Mouse (Mus musculus): ENCODE data around the gene Fbxo31. TPM values are rescaled to one million over a fixed set of nuclear protein-coding genes. Genes with fewer than 3 reads are reported as not detected.
A peak's percentile ranks its signal among the peaks of the same experiment; 100 is the strongest.

The Fbxo31 gene
- polyA plus RNA-seq, 1 experiment: not detected

- WGBS: 84% methylated on average over 6 of the region's 6 CpGs
- TF ChIP-seq CTCF (IDR thresholded peaks at IDR 0.05; ENCODE audit: insufficient read depth, low read depth, low read length) (no peak), POLR2A (IDR thresholded peaks at IDR 0.05; ENCODE audit: insufficient read depth, low read depth, low read length) (no peak)
- Histone ChIP-seq H3K27ac (ENCODE audit: insufficient read depth, low read depth, low read length) (no peak overlapping the region), H3K4me1 (ENCODE audit: control insufficient read depth, insufficient read depth, low read length) (peaks cover 9% of the 10 kb centered on the region), H3K4me3 (ENCODE audit: insufficient read depth, low read depth, low read length) (no peak overlapping the region)
Observed at GRCm38 (mm10) chr8:121550056-121550455, 28.6 kb downstream of the Fbxo31 start.

- Histone ChIP-seq H3K27ac (ENCODE audit: insufficient read depth, low read depth, low read length) (no peak overlapping the region), H3K4me1 (ENCODE audit: control insufficient read depth, insufficient read depth, low read length) (no peaks in the 10 kb centered on the region), H3K4me3 (ENCODE audit: insufficient read depth, low read depth, low read length) (no peak overlapping the region)
- WGBS: 4% methylated on average over 7 of the region's 7 CpGs
- TF ChIP-seq POLR2A (IDR thresholded peaks at IDR 0.05; ENCODE audit: insufficient read depth, low read depth, low read length) (no peak), CTCF (IDR thresholded peaks at IDR 0.05; ENCODE audit: insufficient read depth, low read depth, low read length) (no peak; the same call in 1 of the 2 replicates)
Observed at GRCm38 (mm10) chr8:121547132-121547531, 31.5 kb downstream of the Fbxo31 start.

- no peaks in the 10 kb centered on the region for H3K4me1 ChIP-seq (ENCODE audit: control insufficient read depth, insufficient read depth, low read length)
- H3K4me3 ChIP-seq (ENCODE audit: insufficient read depth, low read depth, low read length): no peak overlapping the region
- TF ChIP-seq POLR2A (IDR thresholded peaks at IDR 0.05; ENCODE audit: insufficient read depth, low read depth, low read length) (no peak), CTCF (IDR thresholded peaks at IDR 0.05; ENCODE audit: insufficient read depth, low read depth, low read length) (no peak)
- no peak overlapping the region for H3K27ac ChIP-seq (ENCODE audit: insufficient read depth, low read depth, low read length)
- WGBS: 81% methylated on average over 11 of the region's 11 CpGs
Observed at GRCm38 (mm10) chr8:121544936-121545335, 33.7 kb downstream of the Fbxo31 start.

GRCm38 (mm10) chr8:121544276-121544785, 34.3 kb downstream of the Fbxo31 start, which contains the start of gene 1700018B08Rik:
TSS of gene 1700018B08Rik (minus strand) at chr8:121544320.
- Histone ChIP-seq H3K4me1 (ENCODE audit: control insufficient read depth, insufficient read depth, low read length) (no peaks in the 10 kb centered on the region), H3K4me3 (ENCODE audit: insufficient read depth, low read depth, low read length) (no peak within 1 kb of the TSS), H3K27ac (ENCODE audit: insufficient read depth, low read depth, low read length) (no peak within 1 kb of the TSS)
- TF ChIP-seq POLR2A (IDR thresholded peaks at IDR 0.05; ENCODE audit: insufficient read depth, low read depth, low read length): no peak
- TF ChIP-seq CTCF (IDR thresholded peaks at IDR 0.05; ENCODE audit: insufficient read depth, low read depth, low read length): no peak
- WGBS: 89% methylated on average over 12 of the region's 12 CpGs

- Histone ChIP-seq H3K4me1 (ENCODE audit: control insufficient read depth, insufficient read depth, low read length) (no peaks in the 10 kb centered on the region), H3K27ac (ENCODE audit: insufficient read depth, low read depth, low read length) (no peak overlapping the region), H3K4me3 (ENCODE audit: insufficient read depth, low read depth, low read length) (no peak overlapping the region)
- TF ChIP-seq CTCF (IDR thresholded peaks at IDR 0.05; ENCODE audit: insufficient read depth, low read depth, low read length) (no peak), POLR2A (IDR thresholded peaks at IDR 0.05; ENCODE audit: insufficient read depth, low read depth, low read length) (no peak)
- WGBS: 57% methylated on average over 13 of the region's 13 CpGs
Observed at GRCm38 (mm10) chr8:121542901-121543300, 35.7 kb downstream of the Fbxo31 start.

- Histone ChIP-seq H3K4me1 (ENCODE audit: control insufficient read depth, insufficient read depth, low read length) (no peaks in the 10 kb centered on the region), H3K4me3 (ENCODE audit: insufficient read depth, low read depth, low read length) (no peak overlapping the region), H3K27ac (ENCODE audit: insufficient read depth, low read depth, low read length) (no peak overlapping the region)
- TF ChIP-seq CTCF (IDR thresholded peaks at IDR 0.05; ENCODE audit: insufficient read depth, low read depth, low read length): no peak
- no peak for TF ChIP-seq POLR2A (IDR thresholded peaks at IDR 0.05; ENCODE audit: insufficient read depth, low read depth, low read length)
- 86% methylated on average over 19 of the region's 19 CpGs for WGBS
Observed at GRCm38 (mm10) chr8:121541862-121542261, 36.7 kb downstream of the Fbxo31 start.

- TF ChIP-seq POLR2A (IDR thresholded peaks at IDR 0.05; ENCODE audit: insufficient read depth, low read depth, low read length) (no peak), CTCF (IDR thresholded peaks at IDR 0.05; ENCODE audit: insufficient read depth, low read depth, low read length) (peak; percentile 13; the same call in 1 of the 2 replicates)
- H3K4me3 ChIP-seq (ENCODE audit: insufficient read depth, low read depth, low read length): no peak overlapping the region
- 49% methylated on average over 5 of the region's 5 CpGs for WGBS
- H3K4me1 ChIP-seq (ENCODE audit: control insufficient read depth, insufficient read depth, low read length): no peaks in the 10 kb centered on the region
- H3K27ac ChIP-seq (ENCODE audit: insufficient read depth, low read depth, low read length): no peak overlapping the region
Observed at GRCm38 (mm10) chr8:121532381-121532780, 46.2 kb downstream of the Fbxo31 start.

GRCm38 (mm10) chr8:121530639-121531038, 48.0 kb downstream of the Fbxo31 start:
- Histone ChIP-seq H3K4me1 (ENCODE audit: control insufficient read depth, insufficient read depth, low read length) (no peaks in the 10 kb centered on the region), H3K27ac (ENCODE audit: insufficient read depth, low read depth, low read length) (no peak overlapping the region), H3K4me3 (ENCODE audit: insufficient read depth, low read depth, low read length) (no peak overlapping the region)
- TF ChIP-seq CTCF (IDR thresholded peaks at IDR 0.05; ENCODE audit: insufficient read depth, low read depth, low read length) (no peak), POLR2A (IDR thresholded peaks at IDR 0.05; ENCODE audit: insufficient read depth, low read depth, low read length) (no peak)
- WGBS: 79% methylated on average over 10 of the region's 10 CpGs

- 76% methylated on average over 15 of the region's 15 CpGs for WGBS
- TF ChIP-seq POLR2A (IDR thresholded peaks at IDR 0.05; ENCODE audit: insufficient read depth, low read depth, low read length): no peak
- TF ChIP-seq CTCF (IDR thresholded peaks at IDR 0.05; ENCODE audit: insufficient read depth, low read depth, low read length): no peak
- H3K4me3 ChIP-seq (ENCODE audit: insufficient read depth, low read depth, low read length): no peak overlapping the region
- no peak overlapping the region for H3K27ac ChIP-seq (ENCODE audit: insufficient read depth, low read depth, low read length)
- H3K4me1 ChIP-seq (ENCODE audit: control insufficient read depth, insufficient read depth, low read length): no peaks in the 10 kb centered on the region
Observed at GRCm38 (mm10) chr8:121528790-121529189, 49.8 kb downstream of the Fbxo31 start.

Data from olfactory bulb, adult 2 months (tissue).